Mouse (Mus musculus) thymus, adult 2 months (tissue): ENCODE data around the gene Rnf24. TPM values are rescaled to one million over a fixed set of nuclear protein-coding genes. Genes with fewer than 3 reads are reported as not detected.

Experiments
- DNase-seq: peaks from one replicate; pipeline ENCODE4 v3.0.0; 2021
- H3K27ac ChIP-seq: fragments of 200-500 bp; 2 replicates; pipeline ENCODE4 v1.5.1; 2012; ENCODE audit warnings: low read length, control low read depth; ENCODE audit not compliant: control insufficient read depth, insufficient read depth
- H3K27me3 ChIP-seq: fragments of 200-500 bp; 2 replicates; pipeline ENCODE4 v1.6.1; 2012; ENCODE audit warnings: mild to moderate bottlenecking, low read length, moderate library complexity, mixed read lengths; ENCODE audit not compliant: control insufficient read depth, insufficient read depth
- H3K36me3 ChIP-seq: fragments of 200-500 bp; 2 replicates; pipeline ENCODE4 v1.6.1; 2012; ENCODE audit warnings: mild to moderate bottlenecking, low read length, moderate library complexity; ENCODE audit not compliant: control insufficient read depth, insufficient read depth
- H3K4me1 ChIP-seq: fragments of 200-500 bp; replicated peaks from 2 replicates; pipeline ENCODE4 v1.6.1; 2012; ENCODE audit warnings: low read length; ENCODE audit not compliant: control insufficient read depth, insufficient read depth
- H3K4me3 ChIP-seq: fragments of 200-500 bp; 2 replicates; pipeline ENCODE4 v1.5.1; 2012; ENCODE audit warnings: mild to moderate bottlenecking, low read length, control low read depth, moderate library complexity; ENCODE audit not compliant: control insufficient read depth, insufficient read depth
- CTCF ChIP-seq: fragments of 200-500 bp; IDR thresholded peaks from 2 replicates; pipeline ENCODE4 v1.5.1; 2012; ENCODE audit warnings: mild to moderate bottlenecking, control low read depth, low read length, moderate library complexity, borderline replicate concordance; ENCODE audit not compliant: control insufficient read depth, poor library complexity, insufficient read depth; ENCODE audit errors: extremely low read depth
- POLR2A ChIP-seq: fragments of 200-500 bp; IDR thresholded peaks from 2 replicates; pipeline ENCODE4 v1.6.1; 2012; ENCODE audit warnings: mild to moderate bottlenecking, low read length, control low read depth, moderate library complexity; ENCODE audit not compliant: control insufficient read depth, poor library complexity, insufficient read depth; ENCODE audit errors: extremely low read depth
- WGBS: fragments of 180-500 bp; shearing (Covaris S2); methylation state at CpG from one replicate; pipeline ENCODE4 v1.1.7; 2018; 5-methylcytosine and 5-hydroxymethylcytosine counted together
- polyA plus RNA-seq: library from polyadenylated mRNA; depleted of rRNA; stranded (reverse); fragments of >200 nt; gene quantifications from 2 replicates; pipeline ENCODE4 v1.2.3, GENCODE M21; 2012

Gene Rnf24
- polyA plus RNA-seq, 1 experiment = 2.9 TPM

DNA sequence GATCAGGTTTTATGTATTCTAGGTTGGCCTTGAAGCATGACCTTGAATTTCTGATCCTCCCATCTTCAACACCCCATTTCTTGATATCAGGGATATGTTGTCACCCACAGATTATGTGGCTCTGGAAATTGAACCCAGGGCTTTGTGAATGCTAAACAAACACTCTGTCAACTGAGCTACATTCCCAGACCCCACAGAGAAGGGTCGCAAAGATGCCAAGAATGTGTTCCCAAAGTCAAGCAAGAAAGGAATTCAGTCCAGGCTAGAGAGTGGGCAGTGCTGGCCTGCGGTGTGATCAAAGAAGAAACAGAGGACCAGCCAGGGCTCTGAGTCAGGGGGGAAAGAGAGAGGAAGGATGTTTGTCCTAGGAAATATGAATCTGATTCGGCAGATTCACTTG lies 26.8 kb upstream of the Rnf24 start:
- DNase-seq = no peak
- Histone ChIP-seq H3K27me3 (no peaks in the 10 kb centered on the region), H3K4me1 (no peaks in the 10 kb centered on the region), H3K4me3 (no peak overlapping the region), H3K36me3 (no peaks in the 10 kb centered on the region), H3K27ac (no peak overlapping the region)
- WGBS = 94% methylated on average over 3 of the region's 3 CpGs
- TF ChIP-seq CTCF (no peak), POLR2A (no peak)

DNA sequence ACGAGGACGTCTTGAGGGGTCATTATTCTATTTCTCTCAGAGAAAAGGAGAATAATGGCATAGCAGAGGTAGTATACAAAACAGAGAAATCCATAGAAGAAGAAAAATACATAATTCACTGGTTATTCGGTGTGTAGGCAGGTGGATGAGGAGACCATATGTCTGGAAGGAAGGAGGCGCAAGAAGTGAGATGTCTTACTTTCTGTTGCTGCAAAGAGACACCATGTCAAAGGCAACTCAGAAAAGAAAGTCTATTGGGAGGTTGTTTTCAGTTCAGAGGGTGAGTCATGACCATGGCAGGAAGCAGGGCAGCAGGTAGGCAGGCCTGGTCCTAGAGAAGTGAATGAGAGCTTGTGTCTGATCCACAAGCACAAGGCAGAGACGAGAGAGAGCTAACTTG lies 26.2 kb upstream of the Rnf24 start:
- H3K36me3 ChIP-seq = no peaks in the 10 kb centered on the region
- no peak for DNase-seq
- no peaks in the 10 kb centered on the region for H3K27me3 ChIP-seq
- 98% methylated on average over 5 of the region's 5 CpGs for WGBS
- no peak overlapping the region for H3K4me3 ChIP-seq
- no peaks in the 10 kb centered on the region for H3K4me1 ChIP-seq
- TF ChIP-seq CTCF = no peak
- no peak for TF ChIP-seq POLR2A
- no peak overlapping the region for H3K27ac ChIP-seq

- 82% methylated on average over 6 of the region's 6 CpGs for WGBS
- Histone ChIP-seq H3K36me3 (no peaks in the 10 kb centered on the region), H3K4me3 (no peak overlapping the region), H3K4me1 (no peaks in the 10 kb centered on the region), H3K27ac (no peak overlapping the region), H3K27me3 (no peaks in the 10 kb centered on the region)
- DNase-seq = no peak
- no peak for TF ChIP-seq POLR2A
- no peak for TF ChIP-seq CTCF
These were observed 24.4 kb upstream of the Rnf24 start for GRCm38 (mm10) chr2:131377055-131377454.

DNA sequence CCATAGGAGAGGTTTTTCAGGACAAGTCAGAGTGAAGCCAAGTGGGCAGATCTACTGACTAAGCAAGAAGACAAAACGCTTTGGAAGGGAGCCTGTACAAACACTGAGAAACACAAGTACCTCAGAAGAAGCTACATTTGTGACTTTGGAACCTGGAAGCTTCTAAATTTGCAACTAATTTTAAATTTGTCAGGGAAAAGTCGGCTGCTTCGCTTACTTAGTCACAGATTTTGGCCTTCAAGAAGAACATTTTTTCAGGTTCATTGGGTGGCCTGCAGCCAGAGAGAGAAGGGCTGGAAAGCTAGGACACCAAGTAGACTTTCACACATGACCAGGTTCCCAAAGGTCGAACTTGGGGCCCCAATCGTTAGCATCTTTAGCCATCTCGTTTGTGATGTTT lies 21.0 kb upstream of the Rnf24 start:
- no peaks in the 10 kb centered on the region for H3K27me3 ChIP-seq
- no peak overlapping the region for H3K27ac ChIP-seq
- no peak for DNase-seq
- TF ChIP-seq POLR2A = no peak
- TF ChIP-seq CTCF = no peak
- H3K36me3 ChIP-seq = no peaks in the 10 kb centered on the region
- no peaks in the 10 kb centered on the region; the same call in 1 of the 2 replicates for H3K4me1 ChIP-seq
- 91% methylated on average over 6 of the region's 6 CpGs for WGBS
- H3K4me3 ChIP-seq = no peak overlapping the region

GRCm38 (mm10) chr2:131372276-131372877 lies 19.7 kb upstream of the Rnf24 start:
- H3K4me3 ChIP-seq = no peak overlapping the region
- TF ChIP-seq POLR2A (no peak), CTCF (no peak)
- DNase-seq = no peak
- WGBS = 86% methylated on average over 7 of the region's 7 CpGs
- H3K36me3 ChIP-seq = no peaks in the 10 kb centered on the region
- peaks cover 3% of the 10 kb centered on the region; the same call in 1 of the 2 replicates for H3K4me1 ChIP-seq
- no peak overlapping the region for H3K27ac ChIP-seq
- no peaks in the 10 kb centered on the region for H3K27me3 ChIP-seq

GRCm38 (mm10) chr2:131371811-131372210 lies 19.1 kb upstream of the Rnf24 start:
- no peak overlapping the region for H3K27ac ChIP-seq
- H3K4me3 ChIP-seq = no peak overlapping the region
- TF ChIP-seq CTCF (no peak), POLR2A (no peak)
- 98% methylated on average over 4 of the region's 4 CpGs for WGBS
- H3K4me1 ChIP-seq = peaks cover 3% of the 10 kb centered on the region; the same call in 1 of the 2 replicates
- no peak for DNase-seq
- no peaks in the 10 kb centered on the region for H3K36me3 ChIP-seq
- H3K27me3 ChIP-seq = no peaks in the 10 kb centered on the region

- no peak for DNase-seq
These were observed 18.1 kb upstream of the Rnf24 start for GRCm38 (mm10) chr2:131370828-131371227.

More at GRCm38 (mm10) chr2:131370828-131371227, 18.1 kb upstream of the Rnf24 start:
- Histone ChIP-seq H3K4me3 (no peak overlapping the region), H3K4me1 (peaks cover 3% of the 10 kb centered on the region; the same call in 1 of the 2 replicates), H3K27me3 (no peaks in the 10 kb centered on the region), H3K27ac (no peak overlapping the region), H3K36me3 (no peaks in the 10 kb centered on the region)
- 77% methylated on average over 3 of the region's 3 CpGs for WGBS
- TF ChIP-seq CTCF (no peak), POLR2A (no peak)
